Mouse (Mus musculus) hindbrain, postnatal 0 days (tissue): ENCODE measurements at regions not wholly inside any gene's neighbourhood (a gene's known extent, or its start where the extent isn't known, plus 50 kb on each side); places are given as distances from the start of the nearest gene placed in this dataset.

Experiments used
- ATAC-seq: fragments of 200-750 bp; cut with Nextera tagmentation; 2 replicates; pipeline ENCODE4 v1.8.0; 2017; ENCODE audit warnings: mild to moderate bottlenecking, moderate TSS enrichment, moderate library complexity
- DNase-seq: peaks from one replicate; pipeline ENCODE4 v3.0.0-alpha.2; 2015; ENCODE audit warnings: low spot score
- H3K27ac ChIP-seq: fragments of 300-500 bp; sonication (generic); 2 replicates; pipeline ENCODE4 v1.5.1; 2014; ENCODE audit warnings: mild to moderate bottlenecking
- H3K27me3 ChIP-seq: fragments of 300-500 bp; sonication (generic); 2 replicates; pipeline ENCODE4 v1.6.1; 2014; ENCODE audit warnings: low read length, mixed read lengths; ENCODE audit not compliant: insufficient read depth
- H3K36me3 ChIP-seq: fragments of 300-500 bp; sonication (generic); 2 replicates; pipeline ENCODE4 v1.6.1; 2014; ENCODE audit warnings: low read length, mixed read lengths; ENCODE audit not compliant: insufficient read depth
- H3K4me1 ChIP-seq: fragments of 300-500 bp; sonication (generic); 2 replicates; pipeline ENCODE4 v1.6.1; 2014; ENCODE audit warnings: antibody characterized with exemption, low read length, mixed read lengths; ENCODE audit not compliant: insufficient read depth
- H3K4me2 ChIP-seq: fragments of 300-500 bp; sonication (generic); 2 replicates; pipeline ENCODE4 v1.6.1; 2014; ENCODE audit warnings: low read depth, mild to moderate bottlenecking, low read length, moderate library complexity, mixed read lengths
- H3K4me3 ChIP-seq: fragments of 300-500 bp; sonication (generic); 2 replicates; pipeline ENCODE4 v1.5.1; 2014; ENCODE audit warnings: low read length
- H3K9ac ChIP-seq: fragments of 300-500 bp; sonication (generic); replicated peaks from 2 replicates; pipeline ENCODE4 v1.6.1; 2014; ENCODE audit warnings: mild to moderate bottlenecking, low read length, moderate library complexity, mixed read lengths
- H3K9me3 ChIP-seq: fragments of 300-500 bp; sonication (generic); 2 replicates; pipeline ENCODE4 v1.6.1; 2016; ENCODE audit warnings: low read length, mixed read lengths
- CTCF ChIP-seq: IDR thresholded peaks from 2 replicates; pipeline ENCODE4 v1.5.1; 2016; ENCODE audit warnings: antibody characterized with exemption, control low read depth, low read depth
- WGBS: fragments of 180-500 bp; shearing (Covaris S2); extraction: QIAGEN DNeasy Blood & Tissue Kit; methylation state at CpG from one replicate; pipeline ENCODE4 v1.1.7; 2014; 5-methylcytosine and 5-hydroxymethylcytosine counted together

DNA sequence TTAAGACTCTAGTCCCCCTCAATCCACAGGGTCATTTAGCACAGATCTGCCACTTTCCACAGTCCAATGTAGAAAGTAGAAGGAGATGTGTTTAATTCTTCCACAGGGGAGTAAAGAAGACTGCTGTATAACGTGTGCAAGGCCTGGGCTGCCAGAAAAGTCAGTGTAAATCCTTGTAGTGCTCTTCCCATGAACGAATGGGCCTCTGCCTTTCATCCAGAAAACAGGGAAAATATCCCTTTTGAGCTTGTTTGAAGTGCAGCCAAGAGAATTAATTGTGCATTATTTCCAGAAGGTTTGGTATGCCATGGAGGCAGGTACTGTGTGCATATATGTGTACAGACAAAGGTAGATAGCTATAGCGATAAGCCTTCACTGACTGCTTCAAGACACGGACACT lies 425.1 kb downstream of the Sorl1 start:
- Histone ChIP-seq H3K9me3 (no peaks in the 10 kb centered on the region), H3K4me3 (no peak overlapping the region), H3K27me3 (no peaks in the 10 kb centered on the region), H3K9ac (0 out of 2 replicates have a peak overlapping the region, but pooled peaks have one; percentile 6), H3K27ac (peak overlapping the region; percentile 62), H3K4me1 (peaks cover 15% of the 10 kb centered on the region), H3K4me2 (no peak overlapping the region), H3K36me3 (no peaks in the 10 kb centered on the region)
- WGBS = 53% methylated on average over 4 of the region's 4 CpGs
- DNase-seq (no peak), ATAC-seq (no peak)
- TF ChIP-seq CTCF = no peak

DNA sequence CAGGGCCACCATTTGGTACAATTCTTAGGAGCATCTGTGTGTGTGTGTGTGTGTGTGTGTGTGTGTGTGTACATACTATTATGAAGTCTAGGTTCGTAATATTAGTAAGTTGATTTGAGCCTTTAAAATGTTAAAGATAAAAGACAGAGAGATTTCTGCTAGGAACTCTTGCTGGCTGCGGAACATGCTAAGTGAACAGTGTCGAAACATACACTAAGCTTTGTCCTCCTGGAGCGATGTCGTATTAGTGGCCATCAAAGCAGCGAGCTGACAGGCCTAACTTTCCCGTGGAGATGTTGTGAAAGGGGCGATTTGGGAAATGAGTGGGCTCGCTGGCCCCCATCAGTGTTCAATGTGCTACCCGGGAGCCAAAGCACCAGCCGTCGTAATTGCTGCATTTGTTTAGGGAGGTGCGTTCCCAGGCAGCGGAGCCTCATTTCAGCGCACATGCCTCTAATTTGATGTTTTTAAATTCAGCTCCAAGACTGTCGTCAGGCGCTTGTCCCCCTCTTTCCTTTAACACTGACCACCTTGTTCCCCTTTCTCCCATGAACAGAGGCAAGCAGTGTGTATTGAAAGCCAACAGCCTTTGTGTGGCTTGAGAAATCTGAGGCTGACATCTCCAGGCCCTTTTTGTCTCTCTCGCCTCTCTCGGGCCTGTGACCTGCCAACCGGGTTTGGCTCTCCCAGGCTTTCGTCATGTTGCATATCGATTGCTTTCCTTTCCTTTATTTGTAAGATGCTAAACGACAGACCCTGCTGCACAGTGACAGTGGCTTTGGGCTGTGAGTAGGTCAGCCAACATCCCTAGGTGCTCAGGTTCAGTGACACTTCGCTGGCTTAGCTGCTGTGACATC lies 426.3 kb downstream of the Sorl1 start:
- Histone ChIP-seq H3K27ac (peak overlapping the region; percentile 62), H3K9ac (no peak overlapping the region), H3K4me1 (peaks cover 15% of the 10 kb centered on the region), H3K36me3 (no peaks in the 10 kb centered on the region), H3K9me3 (no peaks in the 10 kb centered on the region), H3K4me2 (peak overlapping the region; percentile 25; the same call in 1 of the 2 replicates), H3K4me3 (no peak overlapping the region), H3K27me3 (no peaks in the 10 kb centered on the region)
- DNase-seq (peak; percentile 71), ATAC-seq (peak; percentile 91)
- WGBS = 21% methylated on average over 24 of the region's 24 CpGs
- TF ChIP-seq CTCF = no peak

DNA sequence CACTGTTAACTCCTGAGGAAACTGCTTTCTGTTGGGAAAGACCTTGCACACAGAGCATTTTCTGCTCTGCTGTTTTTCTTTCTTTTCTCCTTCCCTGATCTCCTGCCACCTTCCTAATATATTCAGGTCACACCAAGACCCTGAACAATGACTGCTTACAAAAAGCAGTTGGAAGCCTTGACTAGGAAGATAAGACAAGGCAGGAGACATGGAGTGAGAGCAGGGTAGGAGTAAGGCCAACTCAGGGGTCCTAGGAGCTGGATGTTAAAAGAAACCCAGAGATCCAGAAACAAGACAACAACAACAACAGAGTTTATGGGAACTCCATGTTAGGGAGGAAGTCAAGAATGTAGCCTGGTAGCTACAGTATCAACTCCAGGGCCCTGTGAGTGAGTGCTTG lies 426.9 kb downstream of the Sorl1 start:
- H3K36me3 ChIP-seq = no peaks in the 10 kb centered on the region
- peaks cover 15% of the 10 kb centered on the region for H3K4me1 ChIP-seq
- no peaks in the 10 kb centered on the region for H3K27me3 ChIP-seq
- ATAC-seq = 0 out of 2 replicates have a peak, but pooled peaks have one; percentile 25
- H3K27ac ChIP-seq = peak overlapping the region; percentile 62
- no peak overlapping the region for H3K4me3 ChIP-seq
- no peak overlapping the region for H3K9ac ChIP-seq
- H3K4me2 ChIP-seq = no peak overlapping the region
- TF ChIP-seq CTCF = no peak
- DNase-seq = no peak
- H3K9me3 ChIP-seq = no peaks in the 10 kb centered on the region

DNA sequence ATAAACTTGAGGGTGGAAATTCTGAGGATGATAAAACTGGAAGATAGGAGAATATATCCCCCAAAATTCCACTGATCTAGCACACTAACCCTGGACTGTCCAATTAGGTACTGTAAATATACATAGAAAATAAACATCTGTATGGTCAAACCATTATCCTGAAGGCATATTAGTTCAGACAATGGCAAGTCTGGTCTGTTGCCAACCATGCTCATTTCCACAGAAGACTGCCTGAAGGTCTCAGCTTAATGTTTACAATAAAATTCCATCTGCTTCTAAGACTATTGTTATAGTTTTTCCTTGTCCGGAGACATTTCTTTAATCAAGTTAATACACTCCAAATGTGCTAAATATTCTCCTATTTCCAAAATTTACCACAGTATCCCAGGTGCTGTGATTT lies 441.2 kb downstream of the Sorl1 start:
- no peak overlapping the region for H3K4me3 ChIP-seq
- no peak for TF ChIP-seq CTCF
- H3K27me3 ChIP-seq = no peaks in the 10 kb centered on the region
- 78% methylated on average over 1 of the region's 1 CpGs for WGBS
- no peak overlapping the region for H3K9ac ChIP-seq
- H3K9me3 ChIP-seq = no peaks in the 10 kb centered on the region
- H3K4me1 ChIP-seq = no peaks in the 10 kb centered on the region; the same call in 1 of the 2 replicates
- DNase-seq = no peak
- no peak overlapping the region for H3K4me2 ChIP-seq
- H3K27ac ChIP-seq = no peak overlapping the region
- H3K36me3 ChIP-seq = no peaks in the 10 kb centered on the region
- ATAC-seq = no peak

DNA sequence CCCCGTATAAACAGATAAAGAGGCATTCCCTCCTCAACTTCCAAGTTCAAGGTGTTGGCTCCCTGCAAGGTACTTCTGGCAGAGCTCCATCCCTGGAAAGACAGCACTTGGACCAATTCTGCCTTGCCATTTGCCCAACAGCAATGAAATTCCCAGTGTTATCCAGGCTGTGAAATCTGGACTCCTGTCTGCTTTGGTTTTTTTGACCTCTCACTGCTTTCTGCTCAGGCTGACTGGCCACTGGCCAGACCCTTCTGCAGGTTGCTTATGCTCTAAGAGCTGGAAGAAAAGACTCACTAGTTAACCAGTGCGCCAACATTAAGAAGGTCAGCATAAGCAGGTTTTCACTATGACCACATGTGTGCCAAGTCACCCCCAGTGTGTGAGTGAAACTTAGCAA lies 448.4 kb downstream of the Sorl1 start:
- H3K27ac ChIP-seq = no peak overlapping the region
- ATAC-seq (no peak), DNase-seq (no peak)
- H3K27me3 ChIP-seq = no peaks in the 10 kb centered on the region
- no peak overlapping the region for H3K9ac ChIP-seq
- H3K4me1 ChIP-seq = peaks cover 2% of the 10 kb centered on the region; the same call in 1 of the 2 replicates
- no peak overlapping the region for H3K4me2 ChIP-seq
- H3K9me3 ChIP-seq = no peaks in the 10 kb centered on the region
- no peak overlapping the region for H3K4me3 ChIP-seq
- WGBS = 51% methylated on average over 2 of the region's 2 CpGs
- H3K36me3 ChIP-seq = no peaks in the 10 kb centered on the region
- TF ChIP-seq CTCF = no peak

DNA sequence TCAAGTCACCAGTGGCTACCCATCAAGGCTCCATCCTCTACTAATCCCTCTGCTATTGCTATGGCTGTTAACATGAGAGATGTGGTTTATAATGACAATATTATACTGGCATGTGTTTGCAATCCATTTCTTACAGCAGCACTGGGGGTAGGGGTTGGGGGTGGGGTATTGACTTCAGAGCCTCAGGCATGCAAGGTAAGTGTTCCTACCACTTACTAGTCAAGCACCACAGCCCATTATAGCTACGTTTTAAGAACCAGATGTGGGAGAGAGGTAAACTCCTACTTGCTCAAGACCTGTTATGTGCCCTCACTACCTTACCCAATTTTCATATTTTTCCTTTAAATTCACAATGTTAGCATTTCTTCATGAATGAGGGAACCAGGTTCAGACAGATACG lies 451.1 kb downstream of the Sorl1 start:
- H3K9ac ChIP-seq = no peak overlapping the region
- no peak overlapping the region for H3K4me3 ChIP-seq
- H3K9me3 ChIP-seq = no peaks in the 10 kb centered on the region
- WGBS = 81% methylated on average over 2 of the region's 2 CpGs
- H3K4me1 ChIP-seq = peaks cover 2% of the 10 kb centered on the region; the same call in 1 of the 2 replicates
- H3K27ac ChIP-seq = no peak overlapping the region
- no peak for DNase-seq
- no peak for ATAC-seq
- no peaks in the 10 kb centered on the region for H3K36me3 ChIP-seq
- H3K4me2 ChIP-seq = no peak overlapping the region
- H3K27me3 ChIP-seq = no peaks in the 10 kb centered on the region
- TF ChIP-seq CTCF = no peak

DNA sequence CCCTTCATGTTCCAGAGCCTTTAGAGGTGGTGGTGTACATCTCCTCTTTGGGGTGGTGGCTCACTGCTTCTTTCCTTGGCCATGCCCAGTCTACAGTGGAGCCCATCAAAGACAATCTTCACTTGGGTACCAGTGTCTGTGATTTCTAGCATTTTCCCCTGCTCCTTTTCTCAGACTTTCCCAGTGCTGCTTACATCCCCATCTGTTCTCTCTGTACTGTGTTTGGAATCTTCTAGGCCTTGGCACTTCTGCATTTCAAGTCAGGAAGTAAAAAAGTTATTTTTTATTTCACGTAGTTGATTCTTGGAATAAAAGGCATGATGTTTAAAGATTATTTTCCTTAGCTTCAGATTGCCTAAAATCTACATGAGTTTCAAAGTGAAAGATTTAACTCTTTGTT lies 455.4 kb downstream of the Sorl1 start:
- DNase-seq = no peak
- no peak overlapping the region for H3K4me2 ChIP-seq
- H3K27ac ChIP-seq = no peak overlapping the region

More for the DNA sequence above, 455.4 kb downstream of the Sorl1 start:
- no peak overlapping the region for H3K9ac ChIP-seq
- H3K4me3 ChIP-seq = no peak overlapping the region
- no peaks in the 10 kb centered on the region for H3K4me1 ChIP-seq
- H3K27me3 ChIP-seq = no peaks in the 10 kb centered on the region
- TF ChIP-seq CTCF = no peak
- no peaks in the 10 kb centered on the region for H3K9me3 ChIP-seq
- 88% methylated on average over 1 of the region's 1 CpGs for WGBS
- H3K36me3 ChIP-seq = no peaks in the 10 kb centered on the region
- no peak for ATAC-seq
